Mouse (Mus musculus) erythroblast, embryonic 14.5 days (primary cell): Measurements from ENCODE around the gene Cela3a.

ENCODE experiments used
- GATA1 ChIP-seq: IDR thresholded peaks from 2 replicates; pipeline ENCODE4 v1.6.1; 2012; ENCODE audit warnings: low read length, inconsistent platforms, mixed read lengths
- TAL1 ChIP-seq: IDR thresholded peaks from 3 replicates; pipeline ENCODE4 v1.6.1; 2012; ENCODE audit warnings: low read length, inconsistent platforms, mixed read lengths

GRCm38 (mm10) chr4:137456581-137456980, 47.0 kb upstream of the Cela3a start:
- no peak for TF ChIP-seq GATA1
- no peak for TF ChIP-seq TAL1
